Mouse (Mus musculus): Measurements from ENCODE around the gene Ogn.
"Not testable (repeated sequence)": the region's sequence is repeated elsewhere in the genome, so short reads cannot be mapped to it uniquely, and the experiment has no call there.

Ogn gene

DNA sequence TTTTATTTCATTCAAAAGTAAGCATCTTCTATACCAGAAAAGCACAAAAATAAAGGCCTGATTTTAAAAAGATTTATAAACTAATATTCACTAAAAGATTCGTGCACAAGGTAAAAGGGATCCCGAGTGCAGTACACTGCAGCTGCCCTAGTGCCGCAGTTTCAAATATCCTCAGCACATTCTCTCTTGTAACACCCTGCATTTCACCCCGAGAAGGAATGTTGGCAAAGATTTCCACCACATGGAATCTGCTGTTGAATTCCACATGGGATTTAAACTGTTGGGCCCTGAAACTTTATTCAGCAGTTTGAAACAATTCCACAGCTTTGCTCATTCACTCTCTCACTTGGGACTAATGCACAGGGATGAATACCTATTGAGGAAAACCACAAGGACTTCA is at the start of gene Ogn:
Gene Ogn, plus strand, starts transcription at position 333 of the 400 bp plus-strand sequence.
- peak in 1 of 2 experiments; percentile 27 for DNase-seq (ENCODE audit: low spot score in 2 of 2)

DNA sequence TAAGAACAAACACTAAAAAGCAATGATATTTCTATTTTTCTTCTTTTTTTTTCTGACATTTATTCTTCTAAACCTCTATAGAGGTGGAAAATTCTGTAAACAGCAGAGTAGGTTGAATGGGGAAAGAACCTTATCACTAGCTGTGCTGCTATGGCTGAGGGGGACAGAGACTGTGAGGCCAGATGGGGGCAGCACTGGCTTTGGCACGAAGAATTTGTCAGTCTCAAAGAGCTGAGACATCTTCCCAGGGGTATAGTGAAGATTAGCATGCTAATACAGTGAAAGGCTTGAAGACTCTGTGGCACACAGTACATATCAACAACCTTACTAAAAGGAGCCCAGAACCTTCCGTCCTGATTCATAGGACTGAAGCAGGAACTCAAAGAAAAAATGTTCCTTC is 48.7 kb upstream of the Ogn start:
- peak in 1 of 2 experiments; percentile 26 for DNase-seq (ENCODE audit: low spot score in 2 of 2)

- no peak for DNase-seq (ENCODE audit: low spot score in 2 of 2)
Observed at GRCm38 (mm10) chr13:49560886-49561285, 47.0 kb upstream of the Ogn start.

GRCm38 (mm10) chr13:49564347-49564746 is 43.5 kb upstream of the Ogn start:
- no peak for DNase-seq (ENCODE audit: low spot score in 2 of 2)

GRCm38 (mm10) chr13:49570371-49570770 is 37.5 kb upstream of the Ogn start:
- no peak for DNase-seq (ENCODE audit: low spot score in 2 of 2)

DNA sequence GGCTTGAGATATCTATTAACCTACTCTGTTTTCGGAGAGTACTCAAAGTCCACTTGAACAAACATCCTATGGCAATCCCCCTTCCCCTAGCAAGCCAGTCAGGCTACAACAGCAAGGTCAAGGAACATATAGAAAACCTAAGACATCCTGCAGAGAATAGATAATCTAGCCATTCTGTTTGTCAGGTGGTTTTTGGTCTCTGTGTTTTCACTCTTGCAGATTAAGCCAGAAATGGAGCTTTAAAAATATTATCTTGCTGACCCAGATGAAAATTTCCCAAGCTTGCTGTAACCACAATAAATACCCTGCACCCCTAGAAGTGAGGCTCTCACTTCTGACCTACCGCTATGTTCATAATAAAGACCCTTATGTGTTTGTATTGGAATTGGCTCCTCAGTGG is 36.4 kb upstream of the Ogn start:
- DNase-seq (ENCODE audit: low spot score in 2 of 2), result no peak

GRCm38 (mm10) chr13:49581541-49582530 is 26.0 kb upstream of the Ogn start, which contains the start of gene Omd:
Omd (plus strand) TSS chr13:49582462.
- no peak for DNase-seq (ENCODE audit: low spot score in 2 of 2)

- no peak for DNase-seq (ENCODE audit: low spot score in 2 of 2)
Observed at GRCm38 (mm10) chr13:49583859-49584258, 24.0 kb upstream of the Ogn start.

- DNase-seq (ENCODE audit: low spot score in 2 of 2), result no peak
Observed at GRCm38 (mm10) chr13:49584307-49585005, 23.4 kb upstream of the Ogn start.

- no peak for DNase-seq (ENCODE audit: low spot score in 2 of 2)
Observed at GRCm38 (mm10) chr13:49586062-49586461, 21.8 kb upstream of the Ogn start.

GRCm38 (mm10) chr13:49602541-49602940 is 5.3 kb upstream of the Ogn start:
- not testable (repeated sequence) for DNase-seq (ENCODE audit: low spot score in 2 of 2)

GRCm38 (mm10) chr13:49603603-49604002 is 4.2 kb upstream of the Ogn start:
- DNase-seq (ENCODE audit: low spot score in 2 of 2), result no peak

DNA sequence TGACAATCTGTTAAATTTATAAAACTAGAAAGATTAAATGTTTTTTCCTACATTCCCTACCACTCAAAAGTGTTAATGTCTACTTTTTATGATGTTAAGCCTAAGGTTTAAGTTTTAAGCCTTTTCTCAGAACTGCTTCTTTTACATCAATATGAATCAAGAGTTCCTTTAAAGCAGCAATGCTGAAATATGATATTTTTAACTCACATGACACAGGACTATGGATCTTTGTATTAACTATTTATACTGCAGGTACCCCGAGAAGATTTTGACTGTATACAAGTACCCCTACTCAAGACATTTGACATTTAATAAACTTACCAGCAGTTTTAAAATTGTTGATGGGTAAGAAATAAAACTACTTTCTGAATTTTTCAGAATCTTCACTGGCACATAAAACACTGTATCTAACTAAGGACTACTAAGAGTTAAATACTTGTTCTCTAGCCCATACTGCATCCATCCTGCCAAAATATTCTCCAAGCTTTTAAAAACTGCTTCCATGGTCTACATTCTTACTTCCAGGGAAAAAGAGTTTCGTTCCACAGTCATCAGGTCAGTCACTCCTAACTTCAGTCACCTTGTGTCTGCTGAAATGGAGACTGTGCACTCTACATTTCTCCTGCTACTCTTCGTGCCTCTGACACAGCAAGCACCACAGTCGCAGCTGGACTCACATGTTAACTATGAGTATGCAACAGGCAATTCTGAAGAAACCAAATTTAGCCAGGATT is 910 bp downstream of the Ogn start:
- no peak for DNase-seq (ENCODE audit: low spot score in 2 of 2)

DNA sequence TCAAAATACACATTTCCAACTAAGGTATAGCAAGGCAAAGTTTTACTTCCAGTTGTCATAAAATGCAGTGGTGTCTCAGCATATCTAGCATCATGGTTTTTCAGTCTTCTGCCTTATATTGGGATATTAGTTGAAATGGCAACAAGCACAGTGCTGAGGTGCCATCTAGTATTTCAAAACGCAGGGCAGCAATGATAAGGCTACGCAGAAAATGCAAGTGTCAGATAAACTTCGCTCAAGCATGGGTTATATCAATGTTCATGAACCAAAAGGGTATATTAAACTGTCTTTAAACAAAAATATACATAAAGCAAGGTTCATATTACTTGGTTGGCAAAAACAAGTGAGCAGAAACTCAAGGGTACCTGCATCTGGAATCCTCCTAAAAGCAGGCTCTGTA is 9.2 kb downstream of the Ogn start:
- no peak for DNase-seq (ENCODE audit: low spot score in 2 of 2)

- DNase-seq (ENCODE audit: low spot score in 2 of 2), result no peak
Observed at GRCm38 (mm10) chr13:49618365-49618764, 10.5 kb downstream of the Ogn start.

DNA sequence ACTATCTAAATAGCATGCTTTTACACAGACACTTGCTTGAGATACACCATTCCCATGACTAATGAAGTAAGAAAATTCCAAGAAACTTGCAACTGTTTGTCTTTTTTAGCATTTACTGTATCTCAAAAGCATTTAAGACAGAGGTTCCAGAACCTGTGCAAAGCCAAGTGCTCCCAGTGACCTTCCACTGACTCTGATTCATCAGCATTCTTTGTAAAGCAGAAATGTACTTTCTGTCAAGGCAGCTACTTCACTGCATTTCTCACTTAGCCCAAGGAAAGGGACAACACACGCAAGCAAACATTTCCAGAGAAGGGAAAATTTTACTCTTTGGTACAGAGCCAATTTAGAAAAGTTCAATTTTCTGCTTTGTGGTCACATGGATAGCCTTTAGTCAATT is 15.4 kb downstream of the Ogn start:
- DNase-seq (ENCODE audit: low spot score in 2 of 2), result no peak

- no peak for DNase-seq (ENCODE audit: low spot score in 2 of 2)
Observed at GRCm38 (mm10) chr13:49628167-49628566, 20.3 kb downstream of the Ogn start.

DNA sequence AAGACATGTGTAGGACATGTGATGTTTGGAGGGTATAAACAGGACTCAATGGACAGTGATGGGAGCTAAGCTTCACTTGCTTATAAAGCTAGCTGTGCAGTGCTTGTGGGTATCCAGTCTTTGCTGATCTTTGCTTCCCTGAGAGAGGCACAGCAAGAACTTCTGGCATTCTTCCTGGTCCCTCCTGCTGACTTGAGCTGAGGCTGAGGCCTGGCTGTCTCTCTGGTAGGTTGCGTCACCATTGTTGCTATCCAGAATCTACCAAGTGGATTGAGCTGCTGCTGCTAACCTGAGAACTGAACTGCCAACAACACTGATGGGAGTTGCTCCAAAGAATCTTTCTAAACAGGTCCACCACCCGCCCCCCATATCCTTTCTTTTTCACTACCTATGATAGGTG is 21.2 kb downstream of the Ogn start:
- DNase-seq (ENCODE audit: low spot score in 2 of 2), result peak in 1 of 2 experiments; percentile 32

- DNase-seq (ENCODE audit: low spot score in 2 of 2), result no peak
Observed at GRCm38 (mm10) chr13:49639965-49640364, 32.1 kb downstream of the Ogn start.

DNA sequence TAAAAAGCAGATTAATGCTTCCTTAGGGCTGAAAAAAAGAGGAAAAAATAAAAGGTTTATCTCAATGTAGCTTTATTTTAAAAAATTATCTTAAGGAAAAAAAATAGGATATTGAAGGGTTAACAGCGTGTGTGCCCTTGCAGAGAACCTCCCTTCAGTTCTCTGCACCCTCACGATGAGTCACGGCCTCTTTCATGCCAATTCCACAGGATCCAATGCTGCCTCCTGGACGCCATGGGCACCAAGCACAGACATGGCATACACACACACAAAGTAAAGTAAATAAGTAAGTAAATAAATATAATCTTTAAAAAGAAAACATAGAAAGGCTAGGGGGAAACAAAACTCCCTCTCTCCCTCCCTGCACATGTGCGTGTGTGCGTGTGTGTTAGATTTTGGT is 34.8 kb downstream of the Ogn start:
- DNase-seq (ENCODE audit: low spot score in 2 of 2), result no peak

DNA sequence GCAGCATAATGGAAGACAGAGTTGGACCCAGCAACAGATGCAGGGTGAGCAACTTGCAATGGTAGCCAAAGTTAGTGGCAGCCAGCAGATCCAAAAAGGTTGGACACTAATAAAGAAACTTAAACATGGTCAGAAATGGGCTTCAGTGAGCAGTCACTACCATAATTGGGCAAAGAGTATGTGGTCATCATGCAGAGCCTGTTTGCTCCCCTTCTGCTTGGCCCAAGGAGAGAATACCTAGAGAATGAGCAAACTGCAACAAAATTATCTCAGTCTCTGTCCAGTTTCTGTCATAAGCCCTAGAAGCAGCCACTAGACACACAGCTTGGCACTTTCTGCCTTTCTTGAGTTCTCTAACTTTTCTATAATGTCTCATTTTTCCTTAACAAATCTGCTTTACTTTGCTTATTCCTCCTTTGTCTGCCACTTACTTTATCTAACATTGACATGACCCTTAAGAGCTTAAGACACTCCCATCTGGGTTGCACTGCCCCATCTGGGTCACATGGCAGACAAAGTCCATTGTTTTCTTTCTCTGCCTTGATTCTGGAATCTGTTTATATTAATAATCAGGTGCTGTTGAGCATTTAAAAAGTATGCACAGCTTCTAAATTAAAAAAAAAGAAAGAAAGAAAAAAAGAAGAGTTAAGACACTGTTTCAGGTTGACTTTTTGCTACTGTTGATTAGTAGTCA is 36.0 kb downstream of the Ogn start:
- DNase-seq (ENCODE audit: low spot score in 2 of 2), result no peak

Data from urinary bladder, postnatal 36 days (tissue).